Mouse (Mus musculus) heart, postnatal 0 days (tissue): Measurements from ENCODE around the gene Elovl3. TPM values are rescaled to one million over a fixed set of nuclear protein-coding genes. Genes with fewer than 3 reads are reported as not detected.
"Not testable (repeated sequence)": the region's sequence is repeated elsewhere in the genome, so short reads cannot be mapped to it uniquely, and the experiment has no call there.

Experiments
- ATAC-seq: fragments of 200-750 bp; cut with Nextera tagmentation; 2 replicates; pipeline ENCODE4 v1.8.0; 2017; ENCODE audit warnings: low read depth, moderate number of reproducible peaks, moderate library complexity; ENCODE audit not compliant: insufficient read depth
- DNase-seq: peaks from one replicate; pipeline ENCODE4 v3.0.0-alpha.2; 2016; ENCODE audit warnings: low spot score
- H3K27ac ChIP-seq: fragments of 300-500 bp; sonication (generic); 2 replicates; pipeline ENCODE4 v1.5.1; 2014; ENCODE audit warnings: low read depth, mild to moderate bottlenecking
- H3K27me3 ChIP-seq: fragments of 300-500 bp; sonication (generic); 2 replicates; pipeline ENCODE4 v1.6.1; 2014; ENCODE audit warnings: low read length, mixed read lengths; ENCODE audit not compliant: control insufficient read depth, insufficient read depth
- H3K36me3 ChIP-seq: fragments of 300-500 bp; sonication (generic); replicated peaks from 2 replicates; pipeline ENCODE4 v1.6.1; 2014; ENCODE audit warnings: low read length, mixed read lengths; ENCODE audit not compliant: control insufficient read depth, insufficient read depth
- H3K4me1 ChIP-seq: fragments of 300-500 bp; sonication (generic); 2 replicates; pipeline ENCODE4 v1.6.1; 2014; ENCODE audit warnings: antibody characterized with exemption; ENCODE audit not compliant: control insufficient read depth, insufficient read depth
- H3K4me2 ChIP-seq: fragments of 300-500 bp; sonication (generic); 2 replicates; pipeline ENCODE4 v1.6.1; 2014; ENCODE audit warnings: low read depth, mild to moderate bottlenecking, low read length, moderate library complexity
- H3K4me3 ChIP-seq: fragments of 300-500 bp; sonication (generic); 2 replicates; pipeline ENCODE4 v1.5.1; 2014; ENCODE audit warnings: low read depth, low read length
- H3K9ac ChIP-seq: fragments of 300-500 bp; sonication (generic); replicated peaks from 2 replicates; pipeline ENCODE4 v1.6.1; 2014; ENCODE audit warnings: low read depth, low read length, mixed read lengths
- H3K9me3 ChIP-seq: fragments of 300-500 bp; sonication (generic); replicated peaks from 2 replicates; pipeline ENCODE4 v1.6.1; 2016; ENCODE audit warnings: low read length; ENCODE audit not compliant: control insufficient read depth
- CTCF ChIP-seq: IDR thresholded peaks from 2 replicates; pipeline ENCODE4 v1.5.1; 2016; ENCODE audit warnings: antibody characterized with exemption, control low read depth, low read depth
- EP300 ChIP-seq: IDR thresholded peaks from 2 replicates; pipeline ENCODE4 v1.6.1; 2016; ENCODE audit warnings: antibody characterized with exemption, low read depth
- WGBS: fragments of 180-500 bp; shearing (Covaris S2); extraction: QIAGEN DNeasy Blood & Tissue Kit; methylation state at CpG from one replicate; pipeline ENCODE4 v1.1.7; 2014; 5-methylcytosine and 5-hydroxymethylcytosine counted together
- polyA plus RNA-seq: library from polyadenylated mRNA; unstranded; fragments of >200 nt; fragmentation: Nextera tagmentation; extraction: Ambion mirVana; gene quantifications from 2 replicates; pipeline ENCODE4 v1.2.1, GENCODE M21; 2015
- total RNA-seq: library from RNA; depleted of rRNA; stranded (reverse); fragments of >200 nt; gene quantifications from 2 replicates; pipeline ENCODE4 v1.2.3, GENCODE M21; 2014; ENCODE audit warnings: low replicate concordance

Elovl3 gene
- total and polyA plus RNA-seq, 2 experiments from 2014 or later: not detected

- no peak overlapping the region for H3K27ac ChIP-seq
Observed at GRCm38 (mm10) chr19:46124651-46125050, 7.0 kb upstream of the Elovl3 start.

GRCm38 (mm10) chr19:46126301-46126700 lies 5.4 kb upstream of the Elovl3 start:
- 82% methylated on average over 4 of the region's 4 CpGs for WGBS
- Histone ChIP-seq H3K4me1 (no peaks in the 10 kb centered on the region), H3K36me3 (no peaks in the 10 kb centered on the region), H3K4me2 (no peak overlapping the region), H3K4me3 (no peak overlapping the region), H3K9ac (no peak overlapping the region), H3K27ac (no peak overlapping the region), H3K9me3 (no peaks in the 10 kb centered on the region), H3K27me3 (peaks cover 3% of the 10 kb centered on the region; the same call in 1 of the 2 replicates)
- TF ChIP-seq EP300 (no peak), CTCF (no peak)
- no peak for DNase-seq
- ATAC-seq: no peak

More at GRCm38 (mm10) chr19:46124651-46125050, 7.0 kb upstream of the Elovl3 start:
- Histone ChIP-seq H3K9me3 (no peaks in the 10 kb centered on the region), H3K4me1 (no peaks in the 10 kb centered on the region), H3K9ac (no peak overlapping the region), H3K36me3 (no peaks in the 10 kb centered on the region), H3K4me3 (no peak overlapping the region), H3K27me3 (no peaks in the 10 kb centered on the region), H3K4me2 (no peak overlapping the region)
- no peak for DNase-seq
- no peak for ATAC-seq
- no peak for TF ChIP-seq CTCF

GRCm38 (mm10) chr19:46129737-46130136 lies 2.0 kb upstream of the Elovl3 start:
- not testable (repeated sequence) for H3K4me3 ChIP-seq, ATAC-seq, H3K4me2 ChIP-seq, H3K36me3 ChIP-seq, H3K9me3 ChIP-seq, H3K27ac ChIP-seq, H3K4me1 ChIP-seq, DNase-seq, H3K9ac ChIP-seq
- WGBS: 73% methylated on average over 6 of the region's 6 CpGs
- H3K27me3 ChIP-seq: peaks cover 32% of the 10 kb centered on the region

- no peak for DNase-seq
- TF ChIP-seq EP300 (no peak), CTCF (no peak)
- peaks cover 41% of the 10 kb centered on the region for H3K27me3 ChIP-seq
Observed at GRCm38 (mm10) chr19:46131283-46131682, 414 bp upstream of the Elovl3 start.

GRCm38 (mm10) chr19:46132577-46132976 lies 880 bp downstream of the Elovl3 start:
- no peak overlapping the region for H3K27ac ChIP-seq
- no peak overlapping the region for H3K9ac ChIP-seq
- H3K4me3 ChIP-seq: no peak overlapping the region
- no peak for ATAC-seq
- WGBS: 37% methylated on average over 6 of the region's 6 CpGs
- H3K36me3 ChIP-seq: no peaks in the 10 kb centered on the region
- TF ChIP-seq EP300: no peak
- no peak for TF ChIP-seq CTCF
- H3K27me3 ChIP-seq: peaks cover 53% of the 10 kb centered on the region
- no peaks in the 10 kb centered on the region for H3K9me3 ChIP-seq
- no peak for DNase-seq
- H3K4me2 ChIP-seq: no peak overlapping the region
- peaks cover 21% of the 10 kb centered on the region for H3K4me1 ChIP-seq

More at GRCm38 (mm10) chr19:46131283-46131682, 414 bp upstream of the Elovl3 start:
- no peaks in the 10 kb centered on the region for H3K9me3 ChIP-seq
- H3K4me2 ChIP-seq: peak overlapping the region; percentile 60
- H3K27ac ChIP-seq: no peak overlapping the region
- H3K4me3 ChIP-seq: peak overlapping the region; percentile 32
- H3K9ac ChIP-seq: no peak overlapping the region
- no peak for ATAC-seq
- H3K4me1 ChIP-seq: peaks cover 12% of the 10 kb centered on the region; the same call in 1 of the 2 replicates
- 6% methylated on average over 6 of the region's 8 CpGs for WGBS
- H3K36me3 ChIP-seq: no peaks in the 10 kb centered on the region

- DNase-seq: peak; percentile 76
- TF ChIP-seq CTCF: peak; percentile 98
- TF ChIP-seq EP300: no peak
Observed at GRCm38 (mm10) chr19:46135297-46135696, 3.6 kb downstream of the Elovl3 start.

More at GRCm38 (mm10) chr19:46135297-46135696, 3.6 kb downstream of the Elovl3 start:
- Histone ChIP-seq H3K27ac (no peak overlapping the region), H3K9me3 (no peaks in the 10 kb centered on the region), H3K4me3 (peak overlapping the region; percentile 61), H3K27me3 (peaks cover 64% of the 10 kb centered on the region), H3K4me1 (peaks cover 21% of the 10 kb centered on the region), H3K36me3 (no peaks in the 10 kb centered on the region), H3K9ac (no peak overlapping the region; the same call in 1 of the 2 replicates), H3K4me2 (peak overlapping the region; percentile 100)
- under 1% methylated on average over 12 of the region's 12 CpGs for WGBS
- peak; percentile 69 for ATAC-seq
